Mouse (Mus musculus): Measurements from ENCODE around the gene 6430548M08Rik. TPM values are rescaled to one million over a fixed set of nuclear protein-coding genes. Genes with fewer than 3 reads are reported as not detected.

Gene 6430548M08Rik
- polyA plus RNA-seq, 1 experiment from 2014 or later = 32.6 TPM

DNA sequence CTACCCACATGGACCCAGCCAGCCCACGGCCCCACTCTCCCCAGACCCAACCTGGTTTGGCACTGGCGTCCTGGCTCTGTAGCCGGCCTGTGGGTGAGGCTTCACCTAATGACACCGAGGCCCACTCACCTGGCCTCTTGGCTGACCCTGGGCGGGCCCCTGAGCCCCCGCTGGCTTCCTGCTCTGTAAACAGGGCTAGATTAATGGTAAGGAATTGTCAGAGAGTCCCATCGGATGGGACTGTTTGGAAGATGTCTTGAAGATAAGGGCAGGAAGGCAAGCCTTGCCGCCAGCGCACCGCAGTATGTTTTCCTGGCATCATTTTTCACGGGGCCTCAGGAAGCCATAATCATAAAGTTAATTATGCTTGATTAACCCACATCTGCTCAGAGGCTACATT is 94.2 kb downstream of the 6430548M08Rik start:
- no peak for ATAC-seq
- Histone ChIP-seq H3K4me2 (ENCODE audit: low read length) (no peak overlapping the region), H3K9me3 (ENCODE audit: control insufficient read depth, low read length) (no peaks in the 10 kb centered on the region), H3K4me1 (ENCODE audit: control insufficient read depth, insufficient read depth, low read depth, low read length) (0 out of 2 replicates have a peak, but pooled peaks cover 4% of the 10 kb centered on the region), H3K4me3 (ENCODE audit: low read length) (no peak overlapping the region), H3K36me3 (ENCODE audit: control insufficient read depth, insufficient read depth, low read length) (no peaks in the 10 kb centered on the region), H3K27me3 (replicated peaks; ENCODE audit: control insufficient read depth, insufficient read depth, low read length) (no peaks in the 10 kb centered on the region), H3K27ac (ENCODE audit: low read depth, low read length) (no peak overlapping the region), H3K9ac (ENCODE audit: low read depth, low read length) (no peak overlapping the region)
- WGBS = 61% methylated on average over 11 of the region's 11 CpGs

DNA sequence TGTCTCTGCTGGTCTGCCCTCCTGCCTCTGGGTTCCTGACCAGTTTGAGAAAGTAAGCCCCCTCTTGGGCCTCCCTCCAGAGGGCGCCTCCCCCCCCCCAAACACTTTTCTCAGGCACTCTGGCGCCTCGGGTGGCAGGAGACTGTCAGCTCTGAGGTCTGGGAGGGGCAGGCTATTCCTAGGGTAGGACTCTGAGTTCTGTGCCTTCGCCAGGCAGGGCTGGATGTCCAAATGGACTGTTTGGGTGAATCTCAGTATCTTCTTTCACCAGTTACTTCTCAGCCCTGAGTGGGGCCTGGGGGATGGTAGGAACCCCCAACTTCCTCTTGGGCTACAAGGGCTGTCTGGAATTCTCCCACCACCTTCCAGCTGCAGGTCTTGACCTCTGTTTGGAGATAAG is 97.4 kb downstream of the 6430548M08Rik start:
- 17% methylated on average over 4 of the region's 4 CpGs for WGBS
- H3K9me3 ChIP-seq (ENCODE audit: control insufficient read depth, low read length) = no peaks in the 10 kb centered on the region
- ATAC-seq = no peak
- no peaks in the 10 kb centered on the region for H3K27me3 ChIP-seq (replicated peaks; ENCODE audit: control insufficient read depth, insufficient read depth, low read length)
- no peak overlapping the region for H3K4me3 ChIP-seq (ENCODE audit: low read length)
- H3K4me2 ChIP-seq (ENCODE audit: low read length) = no peak overlapping the region
- H3K9ac ChIP-seq (ENCODE audit: low read depth, low read length) = no peak overlapping the region
- no peaks in the 10 kb centered on the region for H3K36me3 ChIP-seq (ENCODE audit: control insufficient read depth, insufficient read depth, low read length)
- H3K4me1 ChIP-seq (ENCODE audit: control insufficient read depth, insufficient read depth, low read depth, low read length) = peaks cover 16% of the 10 kb centered on the region
- H3K27ac ChIP-seq (ENCODE audit: low read depth, low read length) = no peak overlapping the region

DNA sequence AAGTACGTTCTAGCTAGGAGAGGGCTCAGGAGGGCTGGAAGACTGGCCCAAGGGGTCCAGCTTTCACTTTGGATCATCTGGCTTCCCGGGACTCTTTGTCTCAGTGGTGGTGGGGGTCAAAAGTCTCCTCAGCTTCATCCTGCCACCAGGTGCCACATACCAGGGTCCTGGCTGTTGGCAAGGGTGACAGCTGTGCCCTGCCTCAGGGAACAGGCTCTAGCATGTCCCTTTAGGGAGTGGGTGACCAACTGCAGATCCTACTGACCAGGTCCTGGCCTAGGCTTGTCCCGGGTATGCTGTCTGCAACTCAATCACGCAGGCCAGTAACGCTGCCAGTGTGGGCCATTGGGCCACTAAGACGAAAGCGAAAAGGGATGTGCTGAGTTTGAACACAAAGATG is 98.6 kb downstream of the 6430548M08Rik start:
- Histone ChIP-seq H3K4me3 (ENCODE audit: low read length) (no peak overlapping the region), H3K36me3 (ENCODE audit: control insufficient read depth, insufficient read depth, low read length) (no peaks in the 10 kb centered on the region), H3K9ac (ENCODE audit: low read depth, low read length) (no peak overlapping the region), H3K27ac (ENCODE audit: low read depth, low read length) (no peak overlapping the region), H3K9me3 (ENCODE audit: control insufficient read depth, low read length) (no peaks in the 10 kb centered on the region), H3K4me1 (ENCODE audit: control insufficient read depth, insufficient read depth, low read depth, low read length) (peaks cover 24% of the 10 kb centered on the region), H3K4me2 (ENCODE audit: low read length) (no peak overlapping the region), H3K27me3 (replicated peaks; ENCODE audit: control insufficient read depth, insufficient read depth, low read length) (no peaks in the 10 kb centered on the region)
- WGBS = 82% methylated on average over 7 of the region's 7 CpGs
- ATAC-seq = no peak

DNA sequence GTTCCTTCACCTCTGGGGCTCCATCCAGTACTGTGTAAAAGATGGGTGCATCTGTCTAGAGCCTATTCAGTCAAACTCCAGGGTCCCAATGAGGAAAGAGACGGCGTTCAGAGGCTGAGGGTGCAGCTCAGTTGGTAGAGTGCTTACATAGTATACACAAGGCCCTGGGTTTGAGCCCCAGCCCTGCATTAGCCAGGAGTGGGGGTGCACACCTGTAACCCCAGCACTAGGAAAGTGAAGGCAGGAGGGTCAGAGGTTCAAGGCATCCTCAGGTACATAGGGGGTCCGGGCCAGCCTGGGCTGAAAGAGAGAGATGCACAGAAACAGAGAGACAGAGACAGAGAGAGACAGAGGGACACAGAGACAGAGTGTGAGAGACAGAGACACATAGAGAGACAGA is 99.3 kb downstream of the 6430548M08Rik start:
- no peak for ATAC-seq
- H3K9me3 ChIP-seq (ENCODE audit: control insufficient read depth, low read length) = no peaks in the 10 kb centered on the region
- no peak overlapping the region for H3K27ac ChIP-seq (ENCODE audit: low read depth, low read length)
- no peak overlapping the region for H3K4me2 ChIP-seq (ENCODE audit: low read length)
- peaks cover 20% of the 10 kb centered on the region for H3K4me1 ChIP-seq (ENCODE audit: control insufficient read depth, insufficient read depth, low read depth, low read length)
- H3K9ac ChIP-seq (ENCODE audit: low read depth, low read length) = no peak overlapping the region
- no peak overlapping the region for H3K4me3 ChIP-seq (ENCODE audit: low read length)
- 98% methylated on average over 3 of the region's 3 CpGs for WGBS
- no peaks in the 10 kb centered on the region for H3K27me3 ChIP-seq (replicated peaks; ENCODE audit: control insufficient read depth, insufficient read depth, low read length)
- H3K36me3 ChIP-seq (ENCODE audit: control insufficient read depth, insufficient read depth, low read length) = no peaks in the 10 kb centered on the region

DNA sequence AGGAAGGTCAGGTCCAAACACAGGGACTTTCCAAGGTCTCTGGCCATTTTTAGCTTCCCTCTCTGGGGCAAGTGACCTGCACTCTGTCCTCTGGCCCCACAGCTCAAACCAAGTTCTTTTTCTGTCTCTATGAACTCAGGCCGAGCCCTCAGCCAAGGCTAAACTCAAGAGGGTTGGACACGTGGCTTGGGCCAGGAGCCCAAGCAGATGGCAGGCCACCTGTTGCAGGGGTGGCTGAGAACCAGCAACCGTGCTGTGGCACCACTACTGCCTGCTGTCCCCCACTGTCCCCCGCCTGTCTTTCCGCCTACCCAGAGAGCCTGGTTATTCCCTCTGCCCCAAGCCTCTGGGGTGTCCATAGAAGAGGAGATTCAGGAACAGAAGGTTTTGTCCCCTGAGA is 100.0 kb downstream of the 6430548M08Rik start:
- no peak for ATAC-seq
- 37% methylated on average over 5 of the region's 5 CpGs for WGBS

More for the DNA sequence above, 100.0 kb downstream of the 6430548M08Rik start:
- Histone ChIP-seq H3K9ac (ENCODE audit: low read depth, low read length) (no peak overlapping the region), H3K27me3 (replicated peaks; ENCODE audit: control insufficient read depth, insufficient read depth, low read length) (no peaks in the 10 kb centered on the region), H3K9me3 (ENCODE audit: control insufficient read depth, low read length) (no peaks in the 10 kb centered on the region), H3K4me3 (ENCODE audit: low read length) (no peak overlapping the region), H3K36me3 (ENCODE audit: control insufficient read depth, insufficient read depth, low read length) (no peaks in the 10 kb centered on the region), H3K27ac (ENCODE audit: low read depth, low read length) (no peak overlapping the region), H3K4me2 (ENCODE audit: low read length) (no peak overlapping the region), H3K4me1 (ENCODE audit: control insufficient read depth, insufficient read depth, low read depth, low read length) (peaks cover 19% of the 10 kb centered on the region)

Other genes starting within 250 kb of the 6430548M08Rik start
- 120 and 152 TPM in 2 replicates for gene Usp10, start 203.8 kb upstream of the 6430548M08Rik start, polyA plus RNA-seq (2015; fragmentation: Nextera tagmentation; extraction: Ambion mirVana)
- 9.8 and 12.4 TPM in 2 replicates for gene Gm20388, start 203.3 kb upstream of the 6430548M08Rik start, polyA plus RNA-seq (2015; fragmentation: Nextera tagmentation; extraction: Ambion mirVana)
- gene Crispld2, start 121.7 kb upstream of the 6430548M08Rik start, polyA plus RNA-seq (2015; fragmentation: Nextera tagmentation; extraction: Ambion mirVana) = 2.7 and 3.1 TPM in 2 replicates
- 28.0 and 29.3 TPM in 2 replicates for gene Zdhhc7, start 12.7 kb upstream of the 6430548M08Rik start, polyA plus RNA-seq (2015; fragmentation: Nextera tagmentation; extraction: Ambion mirVana)
- 1.8 and 2.6 TPM in 2 replicates for gene Fam92b, start 63.3 kb downstream of the 6430548M08Rik start, polyA plus RNA-seq (2015; fragmentation: Nextera tagmentation; extraction: Ambion mirVana)
- 10.7 and 14.8 TPM in 2 replicates for gene Gse1, start 114.3 kb downstream of the 6430548M08Rik start, polyA plus RNA-seq (2015; fragmentation: Nextera tagmentation; extraction: Ambion mirVana)